Mouse (Mus musculus) heart, embryonic 16.5 days (tissue): Measurements from ENCODE around the gene Mrtfa. TPM values are rescaled to one million over a fixed set of nuclear protein-coding genes. Genes with fewer than 3 reads are reported as not detected.

Source experiments
- ATAC-seq: fragments of 200-750 bp; cut with Nextera tagmentation; replicated peaks from 2 replicates; pipeline ENCODE4 v1.8.0; 2017; ENCODE audit warnings: moderate number of reproducible peaks; ENCODE audit not compliant: insufficient read depth, low FRiP score; ENCODE audit errors: extremely low read depth
- H3K27ac ChIP-seq: fragments of 300-500 bp; sonication (generic); 2 replicates; pipeline ENCODE4 v1.5.1; 2014; ENCODE audit warnings: mild to moderate bottlenecking, low read length, control low read depth, moderate library complexity
- H3K27me3 ChIP-seq: fragments of 300-500 bp; sonication (generic); 2 replicates; pipeline ENCODE4 v1.6.1; 2014; ENCODE audit warnings: low read length, mixed read lengths; ENCODE audit not compliant: control insufficient read depth, insufficient read depth
- H3K36me3 ChIP-seq: fragments of 300-500 bp; sonication (generic); 2 replicates; pipeline ENCODE4 v1.6.1; 2014; ENCODE audit not compliant: control insufficient read depth, insufficient read depth
- H3K4me1 ChIP-seq: fragments of 300-500 bp; sonication (generic); 2 replicates; pipeline ENCODE4 v1.6.1; 2014; ENCODE audit warnings: low read length, mixed read lengths; ENCODE audit not compliant: control insufficient read depth, insufficient read depth
- H3K4me2 ChIP-seq: fragments of 300-500 bp; sonication (generic); 2 replicates; pipeline ENCODE4 v1.6.1; 2014; ENCODE audit warnings: low read depth, mild to moderate bottlenecking, control low read depth, low read length
- H3K4me3 ChIP-seq: fragments of 300-500 bp; sonication (generic); 2 replicates; pipeline ENCODE4 v1.5.1; 2014; ENCODE audit warnings: mild to moderate bottlenecking, control low read depth, low read length
- H3K9ac ChIP-seq: fragments of 300-500 bp; sonication (generic); 2 replicates; pipeline ENCODE4 v1.6.1; 2014; ENCODE audit warnings: low read length, control low read depth
- H3K9me3 ChIP-seq: fragments of 300-500 bp; sonication (generic); replicated peaks from 2 replicates; pipeline ENCODE4 v1.6.1; 2016; ENCODE audit warnings: low read length; ENCODE audit not compliant: control insufficient read depth
- WGBS: fragments of 180-500 bp; shearing (Covaris S2); extraction: QIAGEN DNeasy Blood & Tissue Kit; methylation state at CpG from one replicate; pipeline ENCODE4 v1.1.7; 2014; 5-methylcytosine and 5-hydroxymethylcytosine counted together
- polyA plus RNA-seq: library from polyadenylated mRNA; unstranded; fragments of >200 nt; fragmentation: Nextera tagmentation; extraction: Ambion mirVana; gene quantifications from 2 replicates; pipeline ENCODE4 v1.2.1, GENCODE M21; 2015

The Mrtfa gene
- polyA plus RNA-seq, 1 experiment from 2014 or later, result 14.1 TPM

DNA sequence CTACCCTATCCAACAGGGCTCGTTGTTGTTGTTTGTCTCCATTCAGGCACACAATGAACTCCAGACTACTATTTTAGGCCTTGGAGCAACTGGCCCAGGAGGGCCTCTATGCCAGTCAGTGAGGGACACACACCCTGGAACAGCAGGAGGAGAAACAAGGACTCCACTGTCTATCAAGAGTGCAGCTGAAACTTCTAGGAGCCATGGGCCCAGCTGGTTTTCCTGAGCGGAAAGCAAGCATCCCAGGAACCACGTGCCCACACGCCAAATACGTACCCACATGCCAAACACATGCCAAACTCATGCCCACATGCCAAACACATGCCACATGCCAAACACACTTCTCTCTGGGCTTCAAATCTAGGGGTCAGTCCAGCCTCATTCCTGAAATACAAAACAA lies 152.1 kb downstream of the Mrtfa start:
- H3K9ac ChIP-seq, result no peak overlapping the region
- H3K4me1 ChIP-seq, result peaks cover 23% of the 10 kb centered on the region
- no peaks in the 10 kb centered on the region for H3K36me3 ChIP-seq
- no peaks in the 10 kb centered on the region for H3K27me3 ChIP-seq
- WGBS, result 81% methylated on average over 5 of the region's 5 CpGs
- H3K9me3 ChIP-seq, result no peaks in the 10 kb centered on the region
- H3K4me3 ChIP-seq, result no peak overlapping the region
- H3K4me2 ChIP-seq, result no peak overlapping the region
- H3K27ac ChIP-seq, result no peak overlapping the region
- ATAC-seq, result no peak

GRCm38 (mm10) chr15:81035417-81036162 lies 155.0 kb downstream of the Mrtfa start:
- Histone ChIP-seq H3K27me3 (no peaks in the 10 kb centered on the region), H3K9ac (no peak overlapping the region), H3K27ac (peak overlapping the region; percentile 65), H3K4me1 (peaks cover 24% of the 10 kb centered on the region), H3K4me2 (no peak overlapping the region), H3K4me3 (no peak overlapping the region), H3K9me3 (no peaks in the 10 kb centered on the region), H3K36me3 (no peaks in the 10 kb centered on the region)
- peak; percentile 42; the same call in 1 of the 2 replicates for ATAC-seq
- WGBS, result 59% methylated on average over 12 of the region's 12 CpGs

DNA sequence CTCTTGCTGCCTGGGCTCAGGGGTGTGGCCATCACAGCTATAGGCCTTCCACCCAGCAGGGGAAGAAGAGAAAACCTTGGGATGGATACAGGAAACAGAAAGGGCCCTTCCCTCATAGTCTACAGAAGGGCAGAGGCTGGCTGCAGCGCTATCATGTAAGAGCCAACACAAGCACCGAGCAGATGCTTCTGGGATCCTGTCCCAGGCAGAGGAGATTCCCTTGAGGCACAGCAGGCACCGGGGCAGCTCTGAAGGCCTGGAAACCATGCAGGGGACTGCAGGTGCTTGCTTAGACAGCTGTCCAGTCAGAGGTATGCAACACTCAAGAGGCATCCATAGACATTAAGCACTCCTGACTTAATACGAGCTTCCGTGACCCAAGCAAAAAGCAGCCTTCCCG lies 156.4 kb downstream of the Mrtfa start:
- Histone ChIP-seq H3K27ac (no peak overlapping the region), H3K4me1 (peaks cover 24% of the 10 kb centered on the region), H3K4me2 (no peak overlapping the region), H3K9me3 (no peaks in the 10 kb centered on the region), H3K4me3 (no peak overlapping the region), H3K9ac (no peak overlapping the region), H3K36me3 (no peaks in the 10 kb centered on the region), H3K27me3 (no peaks in the 10 kb centered on the region)
- no peak for ATAC-seq
- WGBS, result 53% methylated on average over 6 of the region's 6 CpGs

DNA sequence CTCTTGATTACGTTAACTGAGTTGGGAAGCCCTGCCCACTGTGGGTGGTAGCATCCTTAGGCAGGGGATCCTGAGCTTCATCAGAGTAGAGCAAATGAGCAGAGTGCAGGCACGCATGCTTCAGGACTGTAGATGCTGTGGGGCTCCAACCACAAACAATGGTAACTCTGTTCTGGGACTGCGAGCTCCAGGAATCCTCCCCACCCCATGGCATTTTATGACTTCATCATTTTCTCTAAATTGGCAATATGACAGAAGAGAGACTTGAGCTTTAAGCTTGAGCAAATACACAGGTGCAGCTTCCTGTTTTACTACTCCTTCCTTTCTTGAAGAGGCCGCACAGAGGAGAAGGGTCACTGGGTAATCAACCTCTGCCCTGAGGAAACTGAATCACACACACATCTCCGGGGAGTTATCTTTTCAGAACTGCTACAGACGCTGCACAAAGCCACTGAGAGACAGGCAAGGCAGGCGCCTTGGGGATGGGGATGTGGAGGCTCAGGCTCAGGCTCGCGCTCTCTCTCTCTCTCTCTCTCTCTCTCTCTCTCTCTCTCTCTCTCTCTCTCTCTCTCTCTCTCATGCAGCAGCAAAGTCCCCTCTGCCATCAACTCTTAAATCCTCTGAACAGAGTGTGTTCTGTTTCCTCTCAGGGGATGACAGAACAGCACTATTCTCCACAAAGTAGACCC lies 157.5 kb downstream of the Mrtfa start:
- Histone ChIP-seq H3K4me1 (peaks cover 24% of the 10 kb centered on the region), H3K27ac (no peak overlapping the region), H3K9me3 (no peaks in the 10 kb centered on the region), H3K9ac (no peak overlapping the region), H3K4me2 (no peak overlapping the region), H3K4me3 (no peak overlapping the region), H3K36me3 (no peaks in the 10 kb centered on the region), H3K27me3 (no peaks in the 10 kb centered on the region)
- 46% methylated on average over 9 of the region's 9 CpGs for WGBS
- no peak; the same call in 1 of the 2 replicates for ATAC-seq

- WGBS, result 86% methylated on average over 4 of the region's 4 CpGs
- peaks cover 36% of the 10 kb centered on the region for H3K4me1 ChIP-seq
- no peak for ATAC-seq
- no peak overlapping the region for H3K4me3 ChIP-seq
- no peak overlapping the region for H3K27ac ChIP-seq
- H3K9ac ChIP-seq, result no peak overlapping the region
- H3K27me3 ChIP-seq, result no peaks in the 10 kb centered on the region
- H3K9me3 ChIP-seq, result no peaks in the 10 kb centered on the region
- H3K36me3 ChIP-seq, result no peaks in the 10 kb centered on the region
- H3K4me2 ChIP-seq, result no peak overlapping the region
These were observed 158.9 kb downstream of the Mrtfa start for GRCm38 (mm10) chr15:81031611-81032010.

GRCm38 (mm10) chr15:81030891-81031425 lies 159.6 kb downstream of the Mrtfa start:
- peaks cover 36% of the 10 kb centered on the region for H3K4me1 ChIP-seq

DNA sequence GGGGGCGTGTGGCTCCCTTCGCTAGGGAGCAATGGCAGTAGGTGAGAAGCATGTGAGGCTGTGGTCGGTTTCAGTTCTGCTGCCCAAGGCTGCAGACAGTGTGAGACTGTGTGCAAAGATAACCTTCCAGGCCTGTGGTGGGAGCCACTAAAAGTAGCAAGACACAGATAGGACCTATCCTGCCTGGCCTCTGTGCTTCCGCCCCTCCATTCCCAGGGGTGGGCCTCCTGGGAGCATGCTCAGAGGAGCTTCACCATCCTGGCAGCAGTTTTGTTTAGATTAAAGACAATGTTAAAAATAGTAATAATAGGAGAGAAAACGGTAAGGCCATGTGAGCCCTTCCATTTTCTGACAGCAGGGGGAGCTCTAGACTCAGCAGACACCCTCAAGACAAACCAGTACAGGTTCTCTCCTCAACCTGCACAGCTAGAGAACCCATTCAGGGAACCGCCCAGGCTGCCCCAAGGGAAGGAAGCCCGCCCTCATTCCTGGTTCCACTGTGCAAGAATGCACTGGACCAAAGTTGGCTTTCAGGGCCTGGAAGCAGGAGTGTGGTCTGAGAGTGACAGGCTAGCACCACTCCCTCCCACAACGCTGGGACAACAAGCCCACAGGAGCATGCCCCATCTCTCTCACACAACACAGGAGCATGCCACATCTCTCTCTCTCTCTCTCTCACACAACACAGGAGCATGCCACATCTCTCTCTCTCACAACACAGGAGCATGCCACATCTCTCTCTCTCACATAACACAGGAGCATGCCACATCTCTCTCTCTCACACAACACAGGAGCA lies 163.0 kb downstream of the Mrtfa start:
- no peaks in the 10 kb centered on the region for H3K9me3 ChIP-seq
- peaks cover 12% of the 10 kb centered on the region for H3K4me1 ChIP-seq
- H3K36me3 ChIP-seq, result no peaks in the 10 kb centered on the region
- peak overlapping the region; percentile 12; the same call in 1 of the 2 replicates for H3K9ac ChIP-seq
- H3K4me2 ChIP-seq, result no peak overlapping the region
- 13% methylated on average over 8 of the region's 8 CpGs for WGBS
- peak; percentile 84 for ATAC-seq
- no peak overlapping the region for H3K27ac ChIP-seq
- H3K4me3 ChIP-seq, result no peak overlapping the region
- H3K27me3 ChIP-seq, result no peaks in the 10 kb centered on the region

More at GRCm38 (mm10) chr15:81030891-81031425, 159.6 kb downstream of the Mrtfa start:
- H3K9ac ChIP-seq, result no peak overlapping the region
- no peaks in the 10 kb centered on the region for H3K9me3 ChIP-seq
- H3K36me3 ChIP-seq, result no peaks in the 10 kb centered on the region
- no peaks in the 10 kb centered on the region for H3K27me3 ChIP-seq
- ATAC-seq, result no peak
- no peak overlapping the region for H3K4me3 ChIP-seq
- 75% methylated on average over 10 of the region's 10 CpGs for WGBS
- no peak overlapping the region for H3K4me2 ChIP-seq
- H3K27ac ChIP-seq, result no peak overlapping the region

GRCm38 (mm10) chr15:81026901-81027300 lies 163.7 kb downstream of the Mrtfa start:
- H3K27ac ChIP-seq, result no peak overlapping the region
- no peak overlapping the region for H3K4me3 ChIP-seq
- H3K4me2 ChIP-seq, result no peak overlapping the region
- H3K27me3 ChIP-seq, result no peaks in the 10 kb centered on the region
- H3K9me3 ChIP-seq, result no peaks in the 10 kb centered on the region
- H3K9ac ChIP-seq, result no peak overlapping the region
- no peak for ATAC-seq
- WGBS, result 61% methylated on average over 5 of the region's 5 CpGs
- peaks cover 12% of the 10 kb centered on the region for H3K4me1 ChIP-seq
- H3K36me3 ChIP-seq, result no peaks in the 10 kb centered on the region; the same call in 1 of the 2 replicates
